10 mouse cellular contexts compared by ENCODE assay signal in genomic region chr11:108447148-108447547, GRCm38 (mm10). TPM values are rescaled to one million over a fixed set of nuclear protein-coding genes. Genes with fewer than 3 reads are reported as not detected.
DNase-seq lines count a peak whose midpoint lies in the region; ATAC-seq and TF ChIP-seq lines count a peak whose summit lies in the region.
"Had no signal": no experiment of that assay in that cellular context is flagged by ENCODE, and none has a peak within 500 bp of the region (broad histone marks: within the 10 kb centered on the region; RNA-seq: fewer than 3 reads in every experiment).

No protein-coding gene starts in this region.

- H3K9ac ChIP-seq in lung, postnatal 0 days (replicated peaks; ENCODE audit: low read depth): no peak overlapping the region
- H3K9ac ChIP-seq: hindbrain, embryonic 15.5 days; liver, embryonic 13.5 days had no signal

- no peaks in the 10 kb centered on the region for H3K36me3 ChIP-seq in lung, postnatal 0 days (ENCODE audit: insufficient read depth, low read length)
- H3K36me3 ChIP-seq: hindbrain, embryonic 15.5 days had no signal

- H3K4me3 ChIP-seq in gastrocnemius, adult 2 months: no peak overlapping the region
- no peak overlapping the region for H3K4me3 ChIP-seq in lung, postnatal 0 days (ENCODE audit: low read depth, low read length)
- H3K4me3 ChIP-seq: hindbrain, embryonic 15.5 days; liver, embryonic 13.5 days had no signal

- DNase-seq in gastrocnemius, adult 2 months: no peak
- DNase-seq in gastrocnemius, adult 8-10 months (ENCODE audit: low spot score in 2 of 2): no peak
- DNase-seq in lung, postnatal 0 days (ENCODE audit: low spot score): no peak
- no peak for DNase-seq in lung, postnatal 25 days (ENCODE audit: low spot score)
- peak; percentile 12 for DNase-seq in NIH3T3 (ENCODE audit: low read depth)
- DNase-seq in gastrocnemius, postnatal 36 days: no peak
- no peak for DNase-seq in urinary bladder, postnatal 10 days (ENCODE audit: low spot score)
- DNase-seq: liver, embryonic 13.5 days had no signal

- ATAC-seq in lung, postnatal 0 days: no peak
- ATAC-seq in megakaryocyte-erythroid progenitor cell, adult 5-6 weeks (replicated peaks; ENCODE audit: low FRiP score, low TSS enrichment, poor library complexity, severe bottlenecking): peak; percentile 86

- H3K27me3 ChIP-seq in lung, postnatal 0 days (replicated peaks; ENCODE audit: insufficient read depth, low read length): no peaks in the 10 kb centered on the region
- H3K27me3 ChIP-seq: hindbrain, embryonic 15.5 days; liver, embryonic 13.5 days had no signal

- no peak overlapping the region for H3K4me2 ChIP-seq in lung, postnatal 0 days (replicated peaks; ENCODE audit: low read depth, low read length)
- H3K4me2 ChIP-seq: hindbrain, embryonic 15.5 days; liver, embryonic 13.5 days had no signal

- no peaks in the 10 kb centered on the region for H3K9me3 ChIP-seq in lung, postnatal 0 days (ENCODE audit: low read length)
- H3K9me3 ChIP-seq: hindbrain, embryonic 15.5 days; liver, embryonic 13.5 days had no signal

- TF ChIP-seq CTCF in gastrocnemius, adult 2 months (IDR thresholded peaks at IDR 0.05): peak; percentile 66
- TF ChIP-seq CTCF in lung, postnatal 0 days (IDR thresholded peaks at IDR 0.05): peak; percentile 66

- no peak overlapping the region for H3K27ac ChIP-seq in gastrocnemius, adult 2 months
- no peak overlapping the region for H3K27ac ChIP-seq in lung, postnatal 0 days (ENCODE audit: low read length)
- H3K27ac ChIP-seq: hindbrain, embryonic 15.5 days; liver, embryonic 13.5 days had no signal

- intact Hi-C loops in gastrocnemius, adult 2 months (cut with DNase I): no loop called here
- intact Hi-C loops in gastrocnemius, postnatal 36 days (cut with DNase I): loop anchor here (5.0 kb wide), 3 partner anchors 585 to 745 kb away; no protein-coding TSS in a partner anchor

- no peak for TF ChIP-seq EP300 in lung, postnatal 0 days (IDR thresholded peaks at IDR 0.05)

- H3K4me1 ChIP-seq in lung, postnatal 0 days (ENCODE audit: insufficient read depth, low read depth, low read length): no peaks in the 10 kb centered on the region
- H3K4me1 ChIP-seq: hindbrain, embryonic 15.5 days; liver, embryonic 13.5 days had no signal

RNA-seq across cellular contexts. Expression of gene Cep112, which starts 22.2 kb away (rescaled TPM):
- total RNA-seq in gastrocnemius, adult 2 months (2021): 1 to 10 TPM; 2.5 to 3.3 TPM
- total RNA-seq in gastrocnemius, adult 8-10 months (2022): 1 to 10 TPM; 1.0 to 4.5 (median 1.8) TPM
- polyA plus RNA-seq in lung, postnatal 0 days (2015; fragmentation: Nextera tagmentation; extraction: Ambion mirVana): 6.4 and 8.8 TPM in 2 replicates
- total RNA-seq in megakaryocyte-erythroid progenitor cell, adult 5-6 weeks (2014; fragmentation: Nextera tagmentation): 0.11 TPM in 1 of 2 replicates, not detected in the other
- 0.69 TPM in 1 of 2 replicates, not detected in the other for total RNA-seq in megakaryocyte-erythroid progenitor cell, adult 5-6 weeks (2017)
- 1 to 10 TPM; 1.9 to 2.2 TPM for total RNA-seq in gastrocnemius, postnatal 36 days (2021)
